Mouse (Mus musculus) liver, embryonic 13.5 days (tissue): ENCODE measurements around the gene Sez6l2. TPM values are rescaled to one million over a fixed set of nuclear protein-coding genes. Genes with fewer than 3 reads are reported as not detected.
A peak's percentile ranks its signal among the peaks of the same experiment; 100 is the strongest.

Source experiments
- ATAC-seq: fragments of 200-750 bp; cut with Nextera tagmentation; 2 replicates; pipeline ENCODE4 v1.8.0; 2017; ENCODE audit warnings: low read depth, mild to moderate bottlenecking, moderate number of reproducible peaks, moderate library complexity
- DNase-seq: peaks from one replicate; pipeline ENCODE4 v3.0.0; 2022
- H3K27ac ChIP-seq: fragments of 300-500 bp; sonication (generic); 2 replicates; pipeline ENCODE4 v1.5.1; 2015; ENCODE audit warnings: moderate library complexity, mild to moderate bottlenecking, inconsistent platforms
- H3K27me3 ChIP-seq: fragments of 300-500 bp; sonication (generic); 2 replicates; pipeline ENCODE4 v1.6.1; 2015; ENCODE audit warnings: mild to moderate bottlenecking, inconsistent platforms
- H3K36me3 ChIP-seq: fragments of 300-500 bp; sonication (generic); 2 replicates; pipeline ENCODE4 v1.6.1; 2015; ENCODE audit warnings: mild to moderate bottlenecking, inconsistent platforms
- H3K4me1 ChIP-seq: fragments of 300-500 bp; sonication (generic); replicated peaks from 2 replicates; pipeline ENCODE4 v1.6.1; 2015; ENCODE audit warnings: inconsistent platforms
- H3K4me2 ChIP-seq: fragments of 300-500 bp; sonication (generic); 2 replicates; pipeline ENCODE4 v1.6.1; 2015; ENCODE audit warnings: inconsistent platforms, mild to moderate bottlenecking, moderate library complexity
- H3K4me3 ChIP-seq: fragments of 300-500 bp; sonication (generic); replicated peaks from 2 replicates; pipeline ENCODE4 v1.5.1; 2015; ENCODE audit warnings: mild to moderate bottlenecking, inconsistent platforms
- H3K9ac ChIP-seq: fragments of 300-500 bp; sonication (generic); 2 replicates; pipeline ENCODE4 v1.6.1; 2015; ENCODE audit warnings: mild to moderate bottlenecking, inconsistent platforms
- H3K9me3 ChIP-seq: fragments of 300-500 bp; sonication (generic); replicated peaks from 2 replicates; pipeline ENCODE4 v1.6.1; 2016; ENCODE audit warnings: inconsistent platforms
- WGBS: fragments of 180-500 bp; shearing (Covaris S2); methylation state at CpG from one replicate; pipeline ENCODE4 v1.1.7; 2015; ENCODE audit not compliant: insufficient replicate concordance; 5-methylcytosine and 5-hydroxymethylcytosine counted together
- polyA plus RNA-seq: library from polyadenylated mRNA; unstranded; fragments of >200 nt; fragmentation: Nextera tagmentation; extraction: Ambion mirVana; gene quantifications from 2 replicates; pipeline ENCODE4 v1.2.1, GENCODE M21; 2015

Sez6l2 gene
- polyA plus RNA-seq, 1 experiment from 2014 or later, result 0.09 TPM

GRCm38 (mm10) chr7:127016971-127017949, 66.9 kb downstream of the Sez6l2 start, which contains the start of gene Pagr1a:
Gene Pagr1a, minus strand, starts transcription at chr7:127017352.
- Histone ChIP-seq H3K4me1 (peaks cover 84% of the 10 kb centered on the region), H3K27ac (peak within 1 kb of the TSS; percentile 93), H3K4me3 (peak within 1 kb of the TSS; percentile 86), H3K4me2 (peak within 1 kb of the TSS; percentile 95), H3K27me3 (no peaks in the 10 kb centered on the region), H3K9me3 (no peaks in the 10 kb centered on the region), H3K36me3 (peaks cover 32% of the 10 kb centered on the region), H3K9ac (peak within 1 kb of the TSS; percentile 94)
- DNase-seq (peak; percentile 97), ATAC-seq (peak; percentile 81)
- 5% methylated on average over 39 of the region's 39 CpGs for WGBS

GRCm38 (mm10) chr7:127017950-127018345, 67.6 kb downstream of the Sez6l2 start:
- Histone ChIP-seq H3K4me1 (peaks cover 85% of the 10 kb centered on the region), H3K9ac (peak overlapping the region; percentile 48; the same call in 1 of the 2 replicates), H3K4me3 (no peak overlapping the region), H3K9me3 (no peaks in the 10 kb centered on the region), H3K4me2 (0 out of 2 replicates have a peak overlapping the region, but pooled peaks have one; percentile 19), H3K27ac (peak overlapping the region; percentile 56), H3K36me3 (peaks cover 34% of the 10 kb centered on the region), H3K27me3 (no peaks in the 10 kb centered on the region)
- ATAC-seq, result no peak
- no peak for DNase-seq
- whole genome bisulfite sequencing, result 57% methylated on average over 6 of the region's 6 CpGs

GRCm38 (mm10) chr7:127018416-127019305, 68.3 kb downstream of the Sez6l2 start:
- ATAC-seq (no peak), DNase-seq (no peak)
- Histone ChIP-seq H3K36me3 (peaks cover 34% of the 10 kb centered on the region), H3K4me2 (0 out of 2 replicates have a peak overlapping the region, but pooled peaks have one; percentile 19), H3K27ac (peak overlapping the region; percentile 56), H3K4me3 (no peak overlapping the region), H3K27me3 (no peaks in the 10 kb centered on the region), H3K4me1 (peaks cover 85% of the 10 kb centered on the region), H3K9me3 (no peaks in the 10 kb centered on the region), H3K9ac (peak overlapping the region; percentile 48; the same call in 1 of the 2 replicates)
- WGBS, result 79% methylated on average over 15 of the region's 15 CpGs

- Histone ChIP-seq H3K9ac (no peak overlapping the region), H3K4me1 (peaks cover 85% of the 10 kb centered on the region), H3K4me3 (no peak overlapping the region), H3K4me2 (peak overlapping the region; percentile 99; the same call in 1 of the 2 replicates), H3K9me3 (no peaks in the 10 kb centered on the region), H3K27ac (no peak overlapping the region), H3K27me3 (no peaks in the 10 kb centered on the region), H3K36me3 (peaks cover 42% of the 10 kb centered on the region)
- DNase-seq (no peak), ATAC-seq (no peak)
- 73% methylated on average over 14 of the region's 14 CpGs for WGBS
These were observed 69.1 kb downstream of the Sez6l2 start for GRCm38 (mm10) chr7:127019306-127019960.

- ATAC-seq (no peak), DNase-seq (no peak)
- Histone ChIP-seq H3K9me3 (no peaks in the 10 kb centered on the region), H3K4me1 (peaks cover 85% of the 10 kb centered on the region), H3K9ac (no peak overlapping the region), H3K27ac (peak overlapping the region; percentile 32; the same call in 1 of the 2 replicates), H3K4me3 (peak overlapping the region; percentile 44; the same call in 1 of the 2 replicates), H3K4me2 (peak overlapping the region; percentile 99), H3K36me3 (peaks cover 43% of the 10 kb centered on the region), H3K27me3 (no peaks in the 10 kb centered on the region)
- WGBS, result 50% methylated on average over 3 of the region's 3 CpGs
These were observed 69.7 kb downstream of the Sez6l2 start for GRCm38 (mm10) chr7:127020031-127020430.

Other genes with a start within 250 kb of the Sez6l2 start
- gene Coro1a, start 242.8 kb upstream of the Sez6l2 start, polyA plus RNA-seq, result 73.1 and 78.7 TPM in 2 replicates
- 19.0 and 19.3 TPM in 2 replicates for gene Mapk3, start 191.0 kb upstream of the Sez6l2 start, polyA plus RNA-seq
- 0.37 and 0.64 TPM in 2 replicates for gene Gdpd3, start 184.2 kb upstream of the Sez6l2 start, polyA plus RNA-seq
- gene Ypel3, start 173.6 kb upstream of the Sez6l2 start, polyA plus RNA-seq, result 68.4 and 77.3 TPM in 2 replicates
- gene Tbx6, start 169.1 kb upstream of the Sez6l2 start, polyA plus RNA-seq, result 0.35 and 0.45 TPM in 2 replicates
- 133 and 141 TPM in 2 replicates for gene Ppp4c, start 158.1 kb upstream of the Sez6l2 start, polyA plus RNA-seq
- gene Fam57b, start 152.9 kb upstream of the Sez6l2 start, polyA plus RNA-seq, result 0.10 and 0.13 TPM in 2 replicates
- gene 4930451I11Rik, start 118.9 kb upstream of the Sez6l2 start, polyA plus RNA-seq, result not detected in 2 replicates
- gene Doc2a, start 103.1 kb upstream of the Sez6l2 start, polyA plus RNA-seq, result 0.12 and 0.29 TPM in 2 replicates
- gene Hirip3, start 88.6 kb upstream of the Sez6l2 start, polyA plus RNA-seq, result 17.8 and 18.9 TPM in 2 replicates
- 55.2 and 65.3 TPM in 2 replicates for gene Ino80e, start 88.2 kb upstream of the Sez6l2 start, polyA plus RNA-seq
- 11.6 and 12.9 TPM in 2 replicates for gene Taok2, start 65.9 kb upstream of the Sez6l2 start, polyA plus RNA-seq
- gene Tmem219, start 27.6 kb upstream of the Sez6l2 start, polyA plus RNA-seq, result 16.1 and 16.5 TPM in 2 replicates
- 6.2 and 6.9 TPM in 2 replicates for gene Kctd13, start 21.7 kb upstream of the Sez6l2 start, polyA plus RNA-seq
- not detected in 2 replicates for gene Asphd1, start 981 bp upstream of the Sez6l2 start, polyA plus RNA-seq
- gene Cdipt, start 25.4 kb downstream of the Sez6l2 start, polyA plus RNA-seq, result 50.7 and 55.5 TPM in 2 replicates
- gene Cdiptos, start 25.5 kb downstream of the Sez6l2 start, polyA plus RNA-seq, result 0.37 and 0.65 TPM in 2 replicates
- 7.8 and 8.6 TPM in 2 replicates for gene Mvp, start 64.1 kb downstream of the Sez6l2 start, polyA plus RNA-seq
- 0.27 TPM in 1 of 2 replicates, not detected in the other for gene Pagr1b, start 65.9 kb downstream of the Sez6l2 start, polyA plus RNA-seq
- gene Pagr1a, start 66.8 kb downstream of the Sez6l2 start, polyA plus RNA-seq, result 38.7 and 50.1 TPM in 2 replicates
- 5.1 and 11.3 TPM in 2 replicates for gene Gm42742, start 70.5 kb downstream of the Sez6l2 start, polyA plus RNA-seq
- 0.22 and 0.47 TPM in 2 replicates for gene Prrt2, start 70.6 kb downstream of the Sez6l2 start, polyA plus RNA-seq
- gene Maz, start 76.5 kb downstream of the Sez6l2 start, polyA plus RNA-seq, result 38.2 and 42.2 TPM in 2 replicates
- 109 and 122 TPM in 2 replicates for gene Kif22, start 91.9 kb downstream of the Sez6l2 start, polyA plus RNA-seq
- not detected in 2 replicates for gene Zg16, start 136.8 kb downstream of the Sez6l2 start, polyA plus RNA-seq
- 7.0 and 7.3 TPM in 2 replicates for gene AI467606, start 140.8 kb downstream of the Sez6l2 start, polyA plus RNA-seq
- gene Qprt, start 171.7 kb downstream of the Sez6l2 start, polyA plus RNA-seq, result 44.4 and 49.1 TPM in 2 replicates
- gene Spn, start 187.3 kb downstream of the Sez6l2 start, polyA plus RNA-seq, result 8.2 and 8.7 TPM in 2 replicates
- gene Cd2bp2, start 245.5 kb downstream of the Sez6l2 start, polyA plus RNA-seq, result 27.1 and 32.1 TPM in 2 replicates